Mouse (Mus musculus): ENCODE data around the gene Ccdc159. TPM values are rescaled to one million over a fixed set of nuclear protein-coding genes. Genes with fewer than 3 reads are reported as not detected.

Ccdc159 gene
- 1.1 and 1.3 TPM in 2 replicates for polyA plus RNA-seq (2012; rRNA removed)

GRCm38 (mm10) chr9:21927208-21927753 is at the start of gene Ccdc159, which contains the start of gene Tmem205:
TSS of gene Ccdc159 (plus strand) at chr9:21927471.
TSS of gene Tmem205 (minus strand) at chr9:21927556.

GRCm38 (mm10) chr9:21918035-21918592 is 9.2 kb upstream of the Ccdc159 start, which contains the start of gene Rab3d:
TSS of gene Rab3d (minus strand) at chr9:21918192.

GRCm38 (mm10) chr9:21936692-21937570 is 9.7 kb downstream of the Ccdc159 start, which contains the start of gene Plppr2:
TSS of gene Plppr2 (plus strand) at chr9:21937033.

GRCm38 (mm10) chr9:21955570-21956281 is 28.5 kb downstream of the Ccdc159 start, which contains the start of gene Swsap1:
TSS of gene Swsap1 (plus strand) at chr9:21955755.

GRCm38 (mm10) chr9:21963417-21963816 is 36.1 kb downstream of the Ccdc159 start, which contains the start of gene Epor:
TSS of gene Epor (minus strand) at chr9:21963506.

Other genes starting within 250 kb of the Ccdc159 start
- gene Ldlr, start 204.0 kb upstream of the Ccdc159 start, polyA plus RNA-seq (2012; rRNA removed), result 12.1 and 12.7 TPM in 2 replicates
- gene Spc24, start 167.2 kb upstream of the Ccdc159 start, polyA plus RNA-seq (2012; rRNA removed), result 52.4 and 58.5 TPM in 2 replicates
- gene Kank2, start 128.7 kb upstream of the Ccdc159 start, polyA plus RNA-seq (2012; rRNA removed), result 3.9 and 4.1 TPM in 2 replicates
- 17.9 and 18.5 TPM in 2 replicates for gene Angptl8, start 92.0 kb upstream of the Ccdc159 start, polyA plus RNA-seq (2012; rRNA removed)
- gene Dock6, start 74.8 kb upstream of the Ccdc159 start, polyA plus RNA-seq (2012; rRNA removed), result 9.2 and 9.4 TPM in 2 replicates
- 5.2 and 5.5 TPM in 2 replicates for gene Rab3d, start 9.3 kb upstream of the Ccdc159 start, polyA plus RNA-seq (2012; rRNA removed)
- 31.9 and 38.6 TPM in 2 replicates for gene Tmem205, start 85 bp downstream of the Ccdc159 start, polyA plus RNA-seq (2012; rRNA removed)
- gene Plppr2, start 9.6 kb downstream of the Ccdc159 start, polyA plus RNA-seq (2012; rRNA removed), result 2.4 and 2.6 TPM in 2 replicates
- 1.2 and 1.4 TPM in 2 replicates for gene Swsap1, start 28.3 kb downstream of the Ccdc159 start, polyA plus RNA-seq (2012; rRNA removed)
- gene Epor, start 36.0 kb downstream of the Ccdc159 start, polyA plus RNA-seq (2012; rRNA removed), result 117 and 141 TPM in 2 replicates
- 0.10 TPM in 2 replicates for gene Rgl3, start 62.0 kb downstream of the Ccdc159 start, polyA plus RNA-seq (2012; rRNA removed)
- gene Ccdc151, start 75.2 kb downstream of the Ccdc159 start, polyA plus RNA-seq (2012; rRNA removed), result 0.05 and 0.06 TPM in 2 replicates
- 41.7 and 46.6 TPM in 2 replicates for gene Prkcsh, start 75.3 kb downstream of the Ccdc159 start, polyA plus RNA-seq (2012; rRNA removed)
- gene Elavl3, start 124.6 kb downstream of the Ccdc159 start, polyA plus RNA-seq (2012; rRNA removed), result 0.01 and 0.03 TPM in 2 replicates
- not detected in 2 replicates for gene Gm49318, start 143.8 kb downstream of the Ccdc159 start, polyA plus RNA-seq (2012; rRNA removed)
- 7.3 and 7.9 TPM in 2 replicates for gene Zfp653, start 143.9 kb downstream of the Ccdc159 start, polyA plus RNA-seq (2012; rRNA removed)
- 13.1 and 15.4 TPM in 2 replicates for gene Ecsit, start 158.0 kb downstream of the Ccdc159 start, polyA plus RNA-seq (2012; rRNA removed)
- gene Cnn1, start 171.7 kb downstream of the Ccdc159 start, polyA plus RNA-seq (2012; rRNA removed), result 0.12 and 0.29 TPM in 2 replicates
- 52.9 and 66.3 TPM in 2 replicates for gene Elof1, start 189.7 kb downstream of the Ccdc159 start, polyA plus RNA-seq (2012; rRNA removed)
- 160 and 181 TPM in 2 replicates for gene Acp5, start 208.2 kb downstream of the Ccdc159 start, polyA plus RNA-seq (2012; rRNA removed)
- 29.2 and 32.3 TPM in 2 replicates for gene Pigyl, start 229.4 kb downstream of the Ccdc159 start, polyA plus RNA-seq (2012; rRNA removed)